Mouse (Mus musculus): ENCODE measurements at regions not wholly inside any gene's neighbourhood (a gene's known extent, or its start where the extent isn't known, plus 50 kb on each side); places are given as distances from the start of the nearest gene placed in this dataset.
A peak's percentile ranks its signal among the peaks of the same experiment; 100 is the strongest.

GRCm38 (mm10) chr7:79201246-79201645 lies 52.4 kb upstream of the Mfge8 start:
- intact Hi-C loops (cut with DNase I): no loop called here
- no peak for DNase-seq (ENCODE audit: low spot score in 2 of 2)

DNA sequence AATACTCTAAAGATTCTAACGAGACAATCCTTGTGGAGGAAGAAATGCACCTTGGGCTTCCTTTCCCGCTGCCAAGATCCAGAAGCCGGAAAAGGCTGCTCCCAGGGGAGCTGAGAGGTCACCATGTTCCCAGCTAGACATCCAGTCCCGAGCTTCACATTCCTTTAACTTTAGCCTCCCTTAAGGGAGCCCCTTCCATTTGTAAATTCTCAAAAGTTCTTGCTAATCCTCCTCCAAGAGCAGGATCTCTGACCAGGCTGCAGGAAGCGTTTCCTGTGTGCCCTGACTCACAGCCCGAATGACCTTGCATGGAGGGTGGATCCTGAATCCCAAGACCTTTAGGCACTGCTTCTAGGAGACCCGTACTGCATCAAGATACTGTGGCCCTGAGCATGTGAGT lies 53.5 kb upstream of the Mfge8 start:
- intact Hi-C loops (cut with DNase I): no loop called here
- no peak for DNase-seq (ENCODE audit: low spot score in 2 of 2)

- no peak for DNase-seq (ENCODE audit: low spot score in 2 of 2)
- intact Hi-C loops (cut with DNase I): no loop called here
Observed at GRCm38 (mm10) chr7:79203481-79203880, 54.6 kb upstream of the Mfge8 start.

- DNase-seq (ENCODE audit: low spot score in 2 of 2): no peak
- intact Hi-C loops (cut with DNase I): no loop called here
Observed at GRCm38 (mm10) chr7:79207140-79207539, 58.3 kb upstream of the Mfge8 start.

- intact Hi-C loops (cut with DNase I): no loop called here
Observed at GRCm38 (mm10) chr7:79210376-79211215, 61.7 kb upstream of the Mfge8 start.

GRCm38 (mm10) chr7:79211287-79211976 lies 61.6 kb upstream of the Abhd2 start:
- intact Hi-C loops (cut with DNase I): no loop called here
- no peak for DNase-seq (ENCODE audit: low spot score in 2 of 2)

More at GRCm38 (mm10) chr7:79210376-79211215, 61.7 kb upstream of the Mfge8 start:
- no peak for DNase-seq (ENCODE audit: low spot score in 2 of 2)

- DNase-seq (ENCODE audit: low spot score in 2 of 2): no peak
- intact Hi-C loops (cut with DNase I): no loop called here
Observed at GRCm38 (mm10) chr7:79212231-79212630, 60.8 kb upstream of the Abhd2 start.

- intact Hi-C loops (cut with DNase I): no loop called here
- no peak for DNase-seq (ENCODE audit: low spot score in 2 of 2)
Observed at GRCm38 (mm10) chr7:79215001-79215400, 58.0 kb upstream of the Abhd2 start.

- intact Hi-C loops (cut with DNase I): no loop called here
- DNase-seq (ENCODE audit: low spot score in 2 of 2): peak in 1 of 2 experiments; percentile 46
Observed at GRCm38 (mm10) chr7:79217232-79217631, 55.8 kb upstream of the Abhd2 start.

- intact Hi-C loops (cut with DNase I): no loop called here
- no peak for DNase-seq (ENCODE audit: low spot score in 2 of 2)
Observed at GRCm38 (mm10) chr7:79222626-79223335, 50.2 kb upstream of the Abhd2 start.
